Mouse (Mus musculus) bone marrow, adult 2 months (tissue): ENCODE measurements around the gene Samhd1. TPM values are rescaled to one million over a fixed set of nuclear protein-coding genes. Genes with fewer than 3 reads are reported as not detected.

Experiments used
- H3K27ac ChIP-seq: fragments of 200-500 bp; 2 replicates; pipeline ENCODE4 v1.5.1; 2012; ENCODE audit warnings: low read depth, mild to moderate bottlenecking, control low read depth, inconsistent platforms, low read length; ENCODE audit not compliant: control insufficient read depth, poor library complexity, insufficient read depth
- H3K4me1 ChIP-seq: fragments of 200-500 bp; 2 replicates; pipeline ENCODE4 v1.6.1; 2011; ENCODE audit warnings: low read length; ENCODE audit not compliant: control insufficient read depth, insufficient read depth
- H3K4me3 ChIP-seq: fragments of 200-500 bp; replicated peaks from 2 replicates; pipeline ENCODE3; 2011; ENCODE audit warnings: mild to moderate bottlenecking, low read depth, low read length, control low read depth; ENCODE audit not compliant: control insufficient read depth
- CTCF ChIP-seq: fragments of 200-500 bp; IDR thresholded peaks from 2 replicates; pipeline ENCODE4 v1.5.1; 2011; ENCODE audit warnings: low read length, control low read depth; ENCODE audit not compliant: control insufficient read depth, insufficient read depth
- POLR2A ChIP-seq: fragments of 200-500 bp; IDR thresholded peaks from 2 replicates; pipeline ENCODE4 v1.6.1; 2011; ENCODE audit warnings: low read depth, mild to moderate bottlenecking, control low read depth, low read length, borderline replicate concordance; ENCODE audit not compliant: control insufficient read depth
- WGBS: fragments of 180-500 bp; shearing (Covaris S2); methylation state at CpG from one replicate; pipeline ENCODE4 v1.1.7; 2018; 5-methylcytosine and 5-hydroxymethylcytosine counted together
- polyA plus RNA-seq: library from polyadenylated mRNA; stranded (reverse); fragments of >200 nt; gene quantifications from 2 replicates; pipeline ENCODE4 v1.2.4, GENCODE M21; 2011; ENCODE audit warnings: low replicate concordance; ENCODE audit not compliant: missing spikeins, insufficient read depth, insufficient read length

The Samhd1 gene
- polyA plus RNA-seq, 1 experiment = 113 TPM

GRCm38 (mm10) chr2:157058342-157058998 lies 76.6 kb downstream of the Samhd1 start:
- Histone ChIP-seq H3K27ac (no peak overlapping the region), H3K4me1 (peaks cover 2% of the 10 kb centered on the region), H3K4me3 (no peak overlapping the region)
- no peak for TF ChIP-seq CTCF
- TF ChIP-seq POLR2A = no peak
- WGBS = 62% methylated on average over 18 of the region's 18 CpGs

GRCm38 (mm10) chr2:157057758-157058157 lies 77.3 kb downstream of the Samhd1 start:
- no peak overlapping the region for H3K4me3 ChIP-seq
- no peaks in the 10 kb centered on the region; the same call in 1 of the 2 replicates for H3K4me1 ChIP-seq
- WGBS = 84% methylated on average over 4 of the region's 4 CpGs
- H3K27ac ChIP-seq = no peak overlapping the region; the same call in 1 of the 2 replicates
- TF ChIP-seq CTCF (no peak), POLR2A (no peak)

- no peak overlapping the region for H3K4me3 ChIP-seq
- no peak overlapping the region; the same call in 1 of the 2 replicates for H3K27ac ChIP-seq
- WGBS = 87% methylated on average over 3 of the region's 3 CpGs
- H3K4me1 ChIP-seq = no peaks in the 10 kb centered on the region; the same call in 1 of the 2 replicates
- TF ChIP-seq CTCF (no peak), POLR2A (no peak)
These were observed 77.9 kb downstream of the Samhd1 start for GRCm38 (mm10) chr2:157057186-157057585.

- H3K4me1 ChIP-seq = no peaks in the 10 kb centered on the region; the same call in 1 of the 2 replicates
- H3K27ac ChIP-seq = no peak overlapping the region
- H3K4me3 ChIP-seq = no peak overlapping the region
- TF ChIP-seq CTCF (no peak), POLR2A (no peak)
- WGBS = 80% methylated on average over 6 of the region's 6 CpGs
These were observed 79.3 kb downstream of the Samhd1 start for GRCm38 (mm10) chr2:157055721-157056120.

GRCm38 (mm10) chr2:157054816-157055215 lies 80.2 kb downstream of the Samhd1 start:
- WGBS = 47% methylated on average over 5 of the region's 5 CpGs
- Histone ChIP-seq H3K27ac (no peak overlapping the region), H3K4me1 (no peaks in the 10 kb centered on the region; the same call in 1 of the 2 replicates), H3K4me3 (no peak overlapping the region)
- no peak for TF ChIP-seq CTCF
- no peak for TF ChIP-seq POLR2A

GRCm38 (mm10) chr2:157054297-157054696 lies 80.8 kb downstream of the Samhd1 start:
- no peak overlapping the region for H3K4me3 ChIP-seq
- 79% methylated on average over 8 of the region's 8 CpGs for WGBS
- H3K27ac ChIP-seq = no peak overlapping the region
- H3K4me1 ChIP-seq = no peaks in the 10 kb centered on the region; the same call in 1 of the 2 replicates
- TF ChIP-seq POLR2A (no peak), CTCF (no peak)

GRCm38 (mm10) chr2:157053787-157054186 lies 81.3 kb downstream of the Samhd1 start:
- TF ChIP-seq POLR2A = no peak
- TF ChIP-seq CTCF = no peak
- Histone ChIP-seq H3K4me1 (no peaks in the 10 kb centered on the region), H3K4me3 (no peak overlapping the region), H3K27ac (no peak overlapping the region)
- WGBS = 62% methylated on average over 4 of the region's 4 CpGs

- Histone ChIP-seq H3K4me3 (no peak overlapping the region), H3K4me1 (no peaks in the 10 kb centered on the region), H3K27ac (no peak overlapping the region)
- 84% methylated on average over 5 of the region's 5 CpGs for WGBS
- TF ChIP-seq POLR2A = no peak
These were observed 81.9 kb downstream of the Samhd1 start for GRCm38 (mm10) chr2:157053124-157053523.
